In the genomic region with DNA sequence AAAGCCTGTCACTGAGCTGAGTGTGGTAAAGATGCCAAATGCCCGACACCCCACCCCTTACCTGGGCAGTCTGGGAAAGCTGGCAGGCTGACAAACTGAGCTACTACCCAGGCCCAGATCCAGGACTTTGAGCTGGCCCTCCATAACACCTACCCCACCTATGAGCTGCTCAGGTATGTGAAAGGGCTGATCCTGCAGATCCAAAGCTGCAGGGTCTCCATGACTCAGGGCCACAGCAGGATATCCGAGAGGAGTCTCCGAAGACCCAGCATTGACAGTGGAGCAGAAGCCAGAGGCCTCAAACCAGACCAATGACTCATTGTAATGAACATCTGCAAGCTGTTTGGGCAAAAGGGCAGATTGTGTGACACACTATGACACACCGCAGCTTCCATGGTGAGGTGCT, we compare ENCODE assay signal across 20 mouse cellular contexts.
DNase-seq lines count a peak whose midpoint lies in the region; ATAC-seq and TF ChIP-seq lines count a peak whose summit lies in the region.
"Had no signal": no experiment of that assay in that cellular context is flagged by ENCODE, and none has a peak within 500 bp of the region (broad histone marks: within the 10 kb centered on the region; RNA-seq: fewer than 3 reads in every experiment).

No protein-coding gene starts in this region.

- H3K27me3 ChIP-seq in stomach, embryonic 15.5 days (replicated peaks): no peaks in the 10 kb centered on the region
- no peaks in the 10 kb centered on the region for H3K27me3 ChIP-seq in stomach, postnatal 0 days (ENCODE audit: control insufficient read depth, insufficient read depth, low read length)
- H3K27me3 ChIP-seq: limb, embryonic 13.5 days; megakaryocyte, embryonic 14.5 days; Patski had no signal

- WGBS in stomach, embryonic 15.5 days: 85% methylated on average over 4 of the region's 4 CpGs
- 79% methylated on average over 4 of the region's 4 CpGs for WGBS in stomach, postnatal 0 days

- DNase-seq in adrenal gland, postnatal 25 days: peak; percentile 4
- no peak for DNase-seq in adrenal gland, adult 8-10 months
- DNase-seq in stomach, postnatal 0 days (ENCODE audit: low spot score): no peak
- DNase-seq in cerebellum, postnatal 14 days: peak; percentile 61 to 72
- no peak for DNase-seq in layer of hippocampus, adult 8-10 months (ENCODE audit: low spot score in 2 of 2)
- DNase-seq in layer of hippocampus, adult 18-20 months (ENCODE audit: low spot score in 2 of 2): no peak
- DNase-seq in kidney, adult 8-10 months: no peak
- DNase-seq: gastrocnemius, postnatal 25 days; heart, postnatal 10 days; kidney, adult 18-20 months; kidney, postnatal 14 days; lung, postnatal 14 days; spleen, adult 18-20 months; thymus, postnatal 14 days had no signal

- no peaks in the 10 kb centered on the region for H3K9me3 ChIP-seq in stomach, embryonic 15.5 days
- H3K9me3 ChIP-seq in stomach, postnatal 0 days (ENCODE audit: control insufficient read depth, low read length): no peaks in the 10 kb centered on the region
- H3K9me3 ChIP-seq: limb, embryonic 13.5 days; megakaryocyte, embryonic 14.5 days had no signal

- no peak for TF ChIP-seq EP300 in stomach, postnatal 0 days (optimal IDR thresholded peaks at IDR 0.05)

- no peak overlapping the region for H3K4me2 ChIP-seq in stomach, embryonic 15.5 days
- H3K4me2 ChIP-seq in stomach, postnatal 0 days (replicated peaks; ENCODE audit: low read depth): no peak overlapping the region
- H3K4me2 ChIP-seq: hindbrain, embryonic 14.5 days; limb, embryonic 13.5 days had no signal

- no peak overlapping the region for H3K27ac ChIP-seq in stomach, embryonic 15.5 days
- H3K27ac ChIP-seq in stomach, postnatal 0 days (replicated peaks): no peak overlapping the region
- H3K27ac ChIP-seq: hindbrain, embryonic 14.5 days; limb, embryonic 13.5 days had no signal

- no peak for TF ChIP-seq CTCF in stomach, postnatal 0 days (IDR thresholded peaks at IDR 0.05; ENCODE audit: low read depth)

- H3K36me3 ChIP-seq in stomach, embryonic 15.5 days: no peaks in the 10 kb centered on the region
- no peaks in the 10 kb centered on the region; the same call in 1 of the 2 replicates for H3K36me3 ChIP-seq in stomach, postnatal 0 days (ENCODE audit: control insufficient read depth, insufficient read depth, low read length)

- H3K9ac ChIP-seq in stomach, embryonic 15.5 days: no peak overlapping the region
- no peak overlapping the region for H3K9ac ChIP-seq in stomach, postnatal 0 days (ENCODE audit: low read length)
- H3K9ac ChIP-seq: hindbrain, embryonic 14.5 days; limb, embryonic 13.5 days had no signal

- ATAC-seq in stomach, embryonic 15.5 days (ENCODE audit: insufficient read depth, low FRiP score, low read depth): peak; percentile 27; the same call in 1 of the 2 replicates
- no peak for ATAC-seq in stomach, postnatal 0 days (ENCODE audit: low FRiP score, low TSS enrichment)
- ATAC-seq: activated CD4-positive, CD25-positive, alpha-beta regulatory T cell, adult 4 months; Patski had no signal

- no peaks in the 10 kb centered on the region for H3K4me1 ChIP-seq in stomach, embryonic 15.5 days
- H3K4me1 ChIP-seq in stomach, postnatal 0 days (replicated peaks; ENCODE audit: control insufficient read depth, insufficient read depth): no peaks in the 10 kb centered on the region
- H3K4me1 ChIP-seq: limb, embryonic 13.5 days had no signal

- no peak overlapping the region for H3K4me3 ChIP-seq in stomach, embryonic 15.5 days (replicated peaks)
- no peak overlapping the region for H3K4me3 ChIP-seq in stomach, postnatal 0 days (ENCODE audit: low read depth, low read length)
- H3K4me3 ChIP-seq: limb, embryonic 13.5 days; megakaryocyte, embryonic 14.5 days had no signal

Comparison
In these comparisons a context has a peak if more than half of its experiments do, and no peak if none do; other contexts are left out.
1. DNase-seq: peak in adrenal gland, postnatal 25 days (single experiment) and cerebellum, postnatal 14 days (2 of 2); none in adrenal gland, adult 8-10 months (single experiment), stomach, postnatal 0 days (single experiment), layer of hippocampus, adult 8-10 months (0 of 2), layer of hippocampus, adult 18-20 months (0 of 2) and kidney, adult 8-10 months (0 of 2).